Mouse (Mus musculus): ENCODE results near the gene P4ha1. TPM values are rescaled to one million over a fixed set of nuclear protein-coding genes. Genes with fewer than 3 reads are reported as not detected.

The P4ha1 gene
- total RNA-seq, 2 experiments from 2014 or later = 82.5 to 154 TPM

Other genes starting within 250 kb of the P4ha1 start
- 10 to 100 TPM; 36.5 to 38.8 TPM for gene Sept10, start 101.4 kb upstream of the P4ha1 start, total RNA-seq (2021)
- gene Sowahc, start 101.3 kb upstream of the P4ha1 start, total RNA-seq (2021) = 10 to 100 TPM; 34.8 to 56.6 TPM
- 10 to 100 TPM; 64.8 to 84.7 TPM for gene Gm10273, start 72.3 kb downstream of the P4ha1 start, total RNA-seq (2021)
- not detected for gene Pla2g12b, start 80.4 kb downstream of the P4ha1 start, total RNA-seq (2021)
- gene Oit3, start 118.5 kb downstream of the P4ha1 start, total RNA-seq (2021) = 1 to 10 TPM; 2.0 to 2.3 TPM

All from adrenal gland, adult 18-20 months (tissue).